Mouse (Mus musculus) right cerebral cortex, postnatal 4 days (tissue): ENCODE results near the gene Galnt2.

Experiments
- DNase-seq: peaks from one replicate; pipeline ENCODE4 v3.0.0-alpha.2; 2022

Galnt2 gene

DNA sequence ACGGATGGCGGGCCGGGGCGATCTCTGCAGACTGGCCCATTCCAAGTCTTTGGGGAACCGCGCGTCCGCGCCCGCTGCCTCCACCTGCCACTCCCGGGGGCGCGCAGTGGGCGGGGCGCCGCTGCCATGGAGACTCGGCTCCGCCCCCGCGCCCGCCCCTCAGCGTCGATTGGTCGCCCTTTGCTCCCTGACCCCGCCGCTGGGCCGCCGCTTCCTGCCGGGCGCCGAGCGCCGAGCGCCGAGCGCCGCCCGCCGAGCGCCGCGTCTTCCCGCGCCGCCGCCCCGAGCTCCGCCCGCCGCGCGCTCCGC is at the start of gene Galnt2:
Galnt2 (plus strand) TSS at position 216 of the 309 bp plus-strand sequence.
- peak; percentile 95 for DNase-seq

DNA sequence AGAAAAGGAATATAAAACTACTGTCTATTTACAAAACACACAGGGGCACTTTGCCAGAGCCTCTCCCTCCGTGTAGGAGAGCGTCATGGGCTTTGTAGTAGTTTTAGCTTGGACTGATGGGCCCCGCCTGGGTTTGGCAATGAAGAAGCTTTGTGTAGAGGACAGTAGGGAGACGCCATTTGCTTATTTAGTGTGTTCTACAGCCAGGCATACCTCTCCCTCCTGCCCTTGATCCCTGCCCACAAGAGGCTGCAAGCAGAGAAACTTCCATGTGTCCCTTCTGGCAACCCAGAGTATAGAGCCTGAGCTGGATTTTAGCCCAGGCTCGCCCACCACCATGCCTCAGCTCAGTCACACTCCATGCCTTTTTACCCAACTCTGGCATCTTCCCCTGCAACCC is 49.4 kb upstream of the Galnt2 start:
- DNase-seq: no peak

DNA sequence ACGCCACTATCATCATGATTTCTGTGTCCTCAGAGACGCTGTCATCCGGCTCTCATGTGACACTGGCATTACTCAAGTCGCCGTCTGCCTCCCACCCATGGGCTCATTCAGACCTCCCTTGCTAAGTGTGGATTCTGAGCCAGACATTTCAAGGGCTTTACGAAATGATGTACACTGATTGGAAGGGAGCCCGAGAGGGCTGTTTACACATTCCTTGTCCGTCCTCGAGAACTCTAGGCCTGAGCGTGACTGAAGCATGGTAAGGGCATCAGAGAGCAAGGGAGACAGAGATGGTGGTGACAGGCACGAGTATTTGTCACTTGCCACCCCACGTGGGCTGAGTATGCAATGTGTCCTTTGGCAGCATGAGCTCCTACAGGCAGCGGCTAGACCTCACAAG is 49.0 kb upstream of the Galnt2 start:
- no peak for DNase-seq

DNA sequence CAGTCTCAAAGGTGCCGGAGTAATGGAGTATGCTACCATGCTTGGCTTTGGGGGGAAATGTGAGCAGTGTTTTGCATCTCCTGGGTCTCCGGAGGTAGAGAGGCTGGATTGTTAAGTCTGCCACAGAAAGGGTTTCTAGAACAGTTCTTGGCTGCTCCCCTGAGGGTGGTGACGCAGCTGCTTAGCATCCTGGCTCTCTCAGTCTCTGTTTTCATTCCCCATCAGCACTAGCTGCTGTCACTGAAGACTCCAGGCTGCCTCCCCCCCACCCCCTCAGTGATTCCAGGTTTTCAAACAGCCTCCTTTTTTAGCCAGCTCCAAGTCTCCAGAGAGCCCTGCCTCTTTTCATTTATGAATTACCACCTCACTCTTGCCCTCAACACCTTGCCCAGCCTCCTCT is 47.1 kb upstream of the Galnt2 start:
- DNase-seq: no peak

DNA sequence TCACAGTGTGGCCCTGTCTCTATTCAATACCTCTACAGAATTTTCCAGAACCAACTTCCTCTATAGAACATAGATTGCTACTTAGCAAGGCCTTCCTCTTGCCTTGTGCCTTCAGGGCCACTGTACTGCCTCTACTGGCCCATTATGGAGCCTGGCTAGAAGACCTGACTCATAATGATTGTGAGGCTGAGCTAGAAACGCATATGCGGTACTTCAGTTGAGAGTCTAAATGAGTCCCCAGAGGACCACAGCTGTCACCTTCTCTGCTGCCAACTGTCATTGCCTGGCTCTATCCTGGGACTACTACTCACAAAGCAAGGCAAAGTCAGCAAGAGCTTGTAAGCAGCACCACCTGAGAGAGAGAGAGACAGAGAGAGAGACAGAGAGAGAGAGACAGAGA is 46.7 kb upstream of the Galnt2 start:
- DNase-seq: no peak

DNA sequence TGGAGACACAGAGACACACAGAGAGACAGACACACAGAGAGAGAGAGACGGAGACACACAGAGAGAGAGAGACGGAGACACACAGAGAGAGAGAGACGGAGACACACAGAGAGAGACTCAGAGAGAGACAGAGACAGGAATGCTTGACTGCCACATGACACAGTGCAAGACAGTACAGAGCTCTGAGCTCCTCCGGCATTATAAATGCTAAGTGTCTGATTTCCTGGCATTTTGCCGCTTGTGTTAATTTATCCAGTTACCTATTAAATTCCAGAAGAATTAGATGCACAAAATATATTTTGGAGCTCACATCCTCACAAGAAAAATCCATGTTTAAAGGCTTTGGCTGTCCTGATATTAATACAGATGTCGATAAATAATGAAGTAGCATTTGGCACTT is 46.1 kb upstream of the Galnt2 start:
- DNase-seq: no peak

DNA sequence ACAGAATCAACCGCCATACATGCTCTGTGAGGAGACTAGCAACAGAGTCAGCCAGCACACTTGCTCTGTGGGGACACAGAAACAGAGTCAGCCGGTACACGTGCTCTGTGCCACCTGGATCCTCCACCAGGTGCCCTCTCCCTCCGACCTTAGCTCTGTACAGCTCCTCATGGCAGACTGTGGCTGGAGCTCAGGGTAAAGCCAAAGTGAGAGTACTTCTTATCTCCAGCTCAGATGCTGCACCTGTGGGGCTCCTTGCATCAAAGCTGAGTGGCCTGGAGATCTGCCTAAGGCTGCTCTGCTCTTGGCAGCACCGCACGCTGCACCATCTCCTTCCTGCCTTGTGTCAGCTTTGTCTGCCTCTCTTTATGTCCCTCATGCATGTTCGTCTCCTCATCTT is 40.8 kb upstream of the Galnt2 start:
- DNase-seq: no peak

DNA sequence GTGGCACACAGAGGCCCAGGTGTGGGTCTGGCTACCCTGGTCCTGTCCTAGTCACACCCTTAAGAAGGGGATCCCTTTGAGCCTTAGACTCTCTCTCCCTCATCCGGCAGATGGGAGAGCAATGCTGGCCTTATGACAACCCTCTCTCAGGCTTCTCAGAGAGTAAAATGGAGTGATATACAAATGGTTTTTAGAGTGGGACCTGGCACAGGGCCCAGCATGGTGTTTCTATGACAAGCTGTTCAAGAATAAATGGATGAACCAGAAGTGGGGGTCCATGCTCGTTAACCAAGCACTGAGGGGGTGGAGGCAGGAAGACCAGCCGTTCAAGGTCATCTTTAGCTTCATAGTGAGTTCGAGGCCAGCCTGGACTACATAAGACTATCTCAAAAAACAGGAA is 38.9 kb upstream of the Galnt2 start:
- peak; percentile 61 for DNase-seq

DNA sequence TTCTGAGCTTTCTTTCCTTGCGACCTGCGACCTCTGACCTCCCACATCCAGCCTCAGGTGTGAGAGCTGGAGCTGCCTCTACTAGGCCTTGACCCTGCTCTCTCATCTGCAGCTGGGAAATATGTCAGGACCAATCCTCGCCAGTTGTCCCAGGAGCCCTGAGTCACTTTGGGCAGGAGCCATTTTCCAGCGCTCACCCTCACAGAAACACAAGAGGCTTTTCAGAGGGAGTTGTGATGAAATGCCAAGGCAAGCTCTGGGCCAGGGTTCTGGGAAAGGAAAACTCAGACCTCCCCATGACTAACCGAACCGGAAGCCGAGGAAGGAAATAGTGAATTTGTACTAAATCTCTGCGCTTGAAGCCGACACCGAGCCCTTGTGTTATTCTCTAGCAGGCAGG is 38.2 kb upstream of the Galnt2 start:
- DNase-seq: no peak

DNA sequence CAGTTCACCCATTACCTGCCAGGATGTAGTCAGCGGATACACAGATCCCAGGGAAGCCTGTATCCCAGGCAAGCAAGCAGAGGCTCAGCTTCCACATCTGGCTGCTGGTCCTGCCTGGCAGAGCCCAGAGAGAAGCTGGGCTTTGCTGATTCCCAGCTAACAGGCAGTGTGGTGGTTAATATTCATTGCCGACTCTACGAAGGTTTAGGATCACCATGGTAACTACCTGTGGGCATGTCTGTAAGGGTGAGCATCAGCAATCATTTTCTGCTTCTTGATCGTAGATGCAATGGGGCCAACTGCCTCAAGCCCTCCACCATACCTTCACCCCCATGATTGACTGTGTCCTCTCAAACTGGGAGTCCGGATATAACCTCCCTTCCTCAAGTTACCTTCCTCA is 37.2 kb upstream of the Galnt2 start:
- no peak for DNase-seq

DNA sequence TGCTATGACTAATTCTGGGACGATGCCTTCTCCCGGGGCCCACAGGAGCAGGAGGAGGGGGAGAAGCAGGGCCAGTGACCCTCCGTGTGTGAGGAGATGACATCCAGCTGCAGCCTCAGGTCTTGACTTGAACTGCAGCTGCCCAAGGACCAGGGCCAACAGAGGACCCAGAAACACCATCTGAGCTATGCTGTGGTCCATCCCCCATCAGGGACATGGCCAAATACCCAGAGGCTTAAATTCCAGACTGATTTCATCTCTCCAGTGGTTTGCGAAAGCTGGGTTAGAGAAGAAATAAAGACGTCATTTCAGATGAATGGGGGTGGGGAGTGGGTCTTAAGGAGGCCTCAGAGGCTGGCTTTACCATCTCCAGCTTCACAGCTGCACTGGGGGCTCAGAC is 35.0 kb upstream of the Galnt2 start:
- no peak for DNase-seq

DNA sequence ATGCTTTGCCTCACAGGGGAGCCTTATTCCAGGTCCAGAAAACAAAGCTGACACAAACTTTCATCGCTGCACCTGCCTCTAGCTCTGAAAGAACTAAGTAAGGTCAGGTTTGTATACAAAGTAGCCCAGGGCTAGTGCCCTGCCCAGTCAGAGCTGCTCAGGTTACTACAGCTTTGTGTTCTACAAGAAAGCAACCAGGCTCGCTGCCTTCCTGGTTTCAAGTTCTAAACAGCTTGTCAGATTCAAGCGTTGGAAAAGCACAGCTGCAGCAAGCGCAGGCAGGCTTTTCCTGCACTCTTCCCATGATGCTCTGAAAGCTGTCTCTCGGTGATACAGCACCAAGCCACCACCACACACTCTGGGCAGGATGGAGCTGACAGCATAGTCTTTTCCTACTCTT is 34.4 kb upstream of the Galnt2 start:
- no peak for DNase-seq

DNA sequence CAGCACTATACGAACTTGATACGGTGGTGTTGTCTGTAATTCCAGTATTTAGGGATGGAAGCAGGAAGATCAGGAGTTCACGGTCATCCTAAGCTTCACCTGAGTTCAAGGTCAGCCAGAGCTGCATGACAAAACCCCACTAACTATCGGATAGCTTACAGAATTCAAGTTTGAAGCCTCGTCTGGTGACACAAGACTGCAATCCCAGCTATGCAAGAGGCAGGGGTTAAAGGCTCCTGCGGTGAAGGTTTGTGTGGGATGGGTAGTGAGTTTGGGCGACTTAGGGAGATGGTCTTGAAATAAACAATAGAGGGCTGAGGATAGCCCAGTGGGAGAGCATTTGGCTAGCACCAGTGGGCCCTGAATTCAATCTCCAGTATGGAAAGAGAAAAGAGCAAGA is 33.0 kb upstream of the Galnt2 start:
- no peak for DNase-seq

DNA sequence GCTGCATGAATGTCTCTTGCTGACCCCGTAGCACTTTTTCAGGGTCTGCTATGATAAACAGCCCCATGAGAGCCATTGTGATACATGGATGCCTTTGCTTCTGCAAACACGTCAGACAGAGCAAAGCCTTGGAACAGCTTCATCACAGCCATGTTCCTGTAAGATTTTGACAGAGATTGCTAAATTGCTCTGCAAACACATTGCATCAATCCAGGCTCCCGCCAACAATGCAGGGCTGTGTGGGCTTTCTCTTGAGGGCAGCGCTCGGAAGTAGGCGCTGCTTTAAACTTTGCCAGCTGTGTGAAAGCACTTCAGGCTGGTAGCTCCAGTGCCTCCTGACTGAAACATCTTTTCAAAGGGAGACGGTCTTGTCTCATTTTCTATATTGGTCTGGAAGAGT is 30.8 kb upstream of the Galnt2 start:
- no peak for DNase-seq

DNA sequence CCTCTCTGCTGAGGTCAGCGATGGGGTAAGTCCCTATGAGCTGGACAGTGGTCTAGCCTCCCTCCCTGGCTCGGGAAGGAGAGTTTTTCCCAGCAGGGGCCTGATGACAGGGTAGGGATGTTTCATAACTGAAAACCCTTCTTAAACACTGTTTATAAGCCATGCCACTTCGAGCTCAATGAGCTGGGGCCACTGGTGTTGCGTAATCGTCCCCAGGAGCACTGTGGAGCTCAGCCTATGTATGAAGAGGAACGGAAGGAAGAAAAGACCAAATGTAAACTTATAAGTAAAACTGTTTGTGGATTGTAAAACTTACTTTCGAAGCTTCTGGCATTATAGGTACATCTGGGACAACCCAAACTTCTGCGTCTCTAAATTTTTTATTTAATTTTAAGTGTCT is 29.5 kb upstream of the Galnt2 start:
- no peak for DNase-seq

DNA sequence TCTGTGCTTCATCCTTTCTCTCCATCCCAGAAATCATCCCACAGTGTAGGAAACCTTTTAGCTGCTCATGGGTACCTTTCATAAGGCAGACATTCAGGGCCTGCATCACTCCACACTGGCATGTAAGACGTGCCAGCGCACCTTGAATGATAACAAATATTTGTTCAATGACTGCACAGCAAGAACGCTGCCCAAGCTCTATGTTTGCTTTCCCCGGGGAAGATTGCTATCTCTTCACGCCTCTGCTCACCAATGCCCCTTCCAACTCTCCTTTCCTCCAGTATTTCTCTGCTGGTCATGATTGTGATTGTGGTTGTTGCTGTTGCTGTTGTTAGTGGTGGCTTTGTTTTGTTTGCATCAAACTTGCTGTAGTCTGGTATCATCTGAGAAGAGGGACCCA is 28.3 kb upstream of the Galnt2 start:
- DNase-seq: no peak

DNA sequence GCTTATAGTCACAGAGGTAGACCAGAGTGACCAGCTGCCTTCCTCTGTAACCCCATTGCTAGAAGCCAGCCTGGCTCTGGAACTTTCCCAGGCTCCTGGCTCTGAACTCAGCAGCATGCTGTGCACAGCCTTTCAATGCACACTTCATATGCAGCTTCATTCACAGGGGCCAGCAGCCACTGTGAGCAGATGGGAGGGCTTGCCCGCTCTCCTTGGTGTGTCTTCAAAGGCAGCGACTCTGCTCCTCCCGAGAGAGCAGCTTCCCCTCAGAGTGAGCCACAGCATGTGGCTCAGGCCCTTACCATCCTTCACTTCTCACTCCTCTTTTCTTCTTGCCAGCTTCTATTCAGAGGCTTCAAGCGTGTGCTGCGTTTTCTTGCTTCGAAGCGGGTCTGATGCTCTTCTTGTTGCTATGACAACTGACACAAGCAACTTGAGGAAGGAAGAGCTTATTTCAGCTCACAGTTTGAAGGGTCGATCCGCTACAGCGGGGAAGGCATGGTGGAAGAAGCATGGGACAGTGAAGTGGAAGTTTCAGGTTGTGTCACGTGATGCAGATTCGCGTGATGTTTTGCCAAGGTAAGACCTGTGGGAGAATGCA is 27.1 kb upstream of the Galnt2 start:
- DNase-seq: no peak

DNA sequence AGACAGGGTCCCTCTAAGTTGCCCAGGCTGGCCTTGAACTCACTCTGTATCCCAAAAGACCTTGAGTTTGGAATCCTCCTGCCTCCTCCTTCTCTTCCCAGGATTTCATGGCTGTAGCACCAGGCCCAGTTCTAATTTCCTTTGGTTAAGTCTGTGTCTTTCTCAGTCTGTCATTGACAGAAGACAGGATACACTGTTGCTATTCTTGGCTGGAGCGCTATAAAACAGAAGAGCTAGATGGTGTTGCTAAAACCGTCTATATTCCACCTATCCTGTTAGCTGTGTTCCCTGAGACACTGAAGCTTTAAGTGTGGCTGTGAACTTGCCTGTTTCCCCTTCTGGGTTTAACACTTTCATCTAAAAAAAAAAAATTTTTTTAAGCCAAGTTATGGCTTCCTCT is 19.0 kb upstream of the Galnt2 start:
- no peak for DNase-seq

DNA sequence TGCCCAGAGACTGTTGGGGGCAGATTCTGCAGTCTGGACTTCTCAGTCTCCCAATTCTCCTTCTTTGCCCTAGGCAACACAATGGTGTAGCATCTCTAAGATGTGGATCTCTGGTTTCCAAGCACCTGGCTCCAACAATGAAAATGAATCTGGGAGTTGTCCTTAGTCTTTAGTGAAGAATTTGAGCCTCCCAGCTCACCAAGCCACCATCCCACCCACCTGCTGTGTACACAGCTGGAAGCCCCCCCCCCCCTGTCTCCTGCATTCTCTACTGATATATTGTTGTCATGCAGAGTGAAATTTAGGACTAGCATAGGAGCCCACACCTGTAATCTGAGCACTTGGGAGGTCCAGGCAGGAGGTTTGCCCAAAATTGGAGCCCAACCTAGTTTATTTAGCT is 14.2 kb upstream of the Galnt2 start:
- DNase-seq: no peak

DNA sequence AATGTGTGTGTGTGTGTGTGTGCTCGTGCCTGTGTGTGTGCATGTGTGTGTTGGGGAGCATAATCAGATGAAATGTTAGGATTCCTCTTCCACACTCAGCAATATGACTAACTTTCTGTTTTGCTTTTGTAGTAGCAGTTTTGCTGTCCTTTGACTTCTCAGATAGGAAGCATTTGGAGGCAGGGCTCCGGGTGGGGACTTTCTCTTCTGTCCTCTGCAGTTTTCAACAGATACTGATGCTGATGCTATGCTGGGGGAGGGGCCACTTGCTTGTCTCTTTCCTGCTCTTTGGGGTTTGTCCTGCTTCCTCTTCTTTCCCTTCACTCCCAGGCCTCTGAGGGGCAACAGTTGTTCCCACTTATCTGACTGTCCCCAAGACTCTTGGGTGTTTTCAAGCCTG is 1.3 kb upstream of the Galnt2 start:
- DNase-seq: no peak

DNA sequence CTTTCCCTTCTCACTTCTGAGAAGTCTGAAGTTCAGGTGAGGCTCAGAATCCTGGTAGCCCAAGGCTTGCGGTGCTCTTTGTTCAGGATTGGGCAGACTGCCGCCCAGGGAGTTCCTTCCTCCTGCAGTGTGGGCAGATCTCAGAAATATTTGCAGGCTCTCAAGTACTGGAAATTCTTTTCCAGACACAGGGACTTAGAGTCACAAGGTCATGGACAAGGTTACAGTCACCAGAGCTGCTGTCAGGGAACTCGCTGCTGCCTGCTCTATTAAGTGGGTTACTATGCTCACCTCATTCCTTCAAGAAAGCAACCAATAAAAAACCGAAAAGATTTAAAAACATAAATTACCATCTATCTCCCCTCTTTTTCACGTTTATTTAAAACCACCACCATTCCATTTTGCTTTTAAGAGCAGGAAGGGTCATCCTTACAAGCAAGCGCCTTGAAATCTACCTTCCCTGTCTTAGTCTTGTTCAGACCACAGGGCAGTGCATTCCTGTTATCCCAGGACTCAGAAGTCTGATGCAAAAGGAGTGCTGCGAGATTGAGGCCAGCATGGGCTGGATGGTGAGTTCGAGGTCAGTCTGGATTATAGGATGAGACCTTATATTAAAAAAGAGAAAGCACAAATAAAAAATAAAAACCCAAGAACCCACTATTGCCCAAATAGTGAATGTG is 555 bp upstream of the Galnt2 start:
- no peak for DNase-seq

DNA sequence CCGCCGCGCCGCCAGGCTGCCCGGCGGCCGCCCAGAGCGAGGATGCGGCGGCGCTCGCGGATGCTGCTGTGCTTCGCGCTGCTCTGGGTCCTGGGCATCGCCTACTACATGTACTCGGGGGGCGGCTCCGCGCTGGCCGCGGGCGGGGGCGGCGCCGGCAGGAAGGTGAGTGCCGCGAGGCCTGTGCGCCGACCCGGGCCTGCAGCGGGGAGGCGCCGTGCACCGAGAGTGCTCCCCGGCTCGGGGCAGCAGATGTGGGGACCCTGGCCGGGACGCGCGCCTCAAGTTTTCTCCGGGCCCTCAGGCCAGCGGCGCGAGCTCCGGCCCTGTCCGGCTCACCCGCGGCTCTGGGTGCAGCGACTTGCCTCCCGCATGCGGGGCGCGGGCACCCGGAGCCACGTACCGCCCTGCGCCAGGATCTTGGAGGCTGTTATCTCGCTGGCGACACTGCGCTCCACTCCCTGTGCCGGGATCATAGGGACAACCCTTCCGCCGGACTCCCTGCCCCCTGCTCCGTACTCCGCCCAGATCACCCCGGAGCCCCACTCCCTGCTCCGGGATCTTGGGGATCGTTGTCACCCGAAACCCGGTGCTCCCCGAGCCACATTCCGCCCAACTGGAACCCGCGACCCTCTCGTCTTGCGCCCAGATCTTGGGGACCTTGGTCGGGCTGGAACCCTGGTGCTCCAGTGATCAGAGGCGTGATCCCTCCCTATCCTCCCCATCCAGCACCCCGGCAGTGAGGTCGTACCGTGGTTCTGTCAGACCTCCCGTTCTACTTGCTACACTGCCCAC is 491 bp downstream of the Galnt2 start:
- DNase-seq: no peak

DNA sequence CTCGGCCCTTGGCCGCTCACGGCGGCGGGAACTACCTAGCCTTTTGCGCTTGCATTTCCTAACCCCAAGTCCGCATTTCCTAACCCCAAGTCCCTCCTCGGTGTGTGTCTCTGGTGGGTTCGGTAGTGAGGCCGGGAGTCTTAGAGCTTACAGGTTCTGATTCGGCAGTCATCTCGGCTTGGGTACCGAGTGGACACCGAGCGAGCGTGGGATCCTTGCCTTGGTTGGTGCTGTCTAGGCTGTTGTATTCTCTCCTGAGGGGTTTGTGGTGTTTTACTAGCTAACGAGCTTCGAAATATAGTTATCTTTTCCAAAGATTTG is 1.0 kb downstream of the Galnt2 start:
- no peak for DNase-seq

DNA sequence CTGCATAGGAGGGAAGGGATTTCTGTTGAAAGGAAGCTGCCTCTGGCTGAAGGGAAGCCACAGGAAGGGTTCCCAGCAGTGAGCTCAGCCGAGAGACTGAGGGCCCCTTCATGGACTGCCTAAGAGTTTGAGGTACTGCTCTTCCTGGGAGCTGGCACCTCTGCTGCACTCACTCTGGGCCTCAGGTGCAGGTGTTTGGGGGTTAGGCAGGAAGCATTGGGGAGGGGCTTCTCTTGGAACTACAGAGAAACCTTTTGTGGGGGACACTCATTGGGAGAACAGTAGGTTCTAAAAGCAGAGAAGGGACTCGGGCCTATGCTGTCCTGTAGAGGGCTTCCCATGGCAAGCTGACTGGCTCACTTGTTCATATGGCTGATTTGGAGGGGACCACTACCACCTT is 3.3 kb downstream of the Galnt2 start:
- no peak for DNase-seq

DNA sequence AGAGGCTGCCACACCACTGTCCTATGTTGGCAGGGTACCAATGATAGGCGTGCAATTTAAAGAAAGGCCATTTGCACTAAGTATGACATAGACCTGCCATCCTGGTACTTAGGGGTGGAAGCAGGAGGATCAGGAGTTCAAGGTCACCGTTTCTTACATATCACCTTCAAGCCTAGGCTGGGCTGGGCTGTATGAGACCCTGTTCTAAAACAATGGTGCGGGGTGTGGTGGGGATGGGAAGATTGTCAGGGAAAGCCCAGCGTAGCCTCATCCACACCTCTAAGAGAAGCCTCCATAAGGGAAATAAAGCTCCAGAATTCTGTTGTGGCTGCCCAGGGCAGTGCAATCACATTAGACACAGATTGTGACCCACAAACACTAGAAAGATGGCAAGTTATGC is 4.3 kb downstream of the Galnt2 start:
- DNase-seq: no peak
